Mouse (Mus musculus) C2C12 (cell line): ENCODE data around the gene Ppp2r2c. TPM values are rescaled to one million over a fixed set of nuclear protein-coding genes. Genes with fewer than 3 reads are reported as not detected.
"Not testable (repeated sequence)": the region's sequence is repeated elsewhere in the genome, so short reads cannot be mapped to it uniquely, and the experiment has no call there.

Source experiments
- H3K27me3 ChIP-seq: one replicate; pipeline ENCODE4 v1.6.1; 2011; ENCODE audit not compliant: control insufficient read depth, insufficient read depth, insufficient read length
- H3K36me3 ChIP-seq: one replicate; pipeline ENCODE4 v1.6.1; 2011; ENCODE audit not compliant: control insufficient read depth, insufficient read depth
- H3K4me3 ChIP-seq: one replicate; pipeline ENCODE4 v1.5.1; 2011; ENCODE audit warnings: mild to moderate bottlenecking, control low read depth; ENCODE audit not compliant: poor library complexity, insufficient read depth, severe bottlenecking
- H3K79me2 ChIP-seq: one replicate; pipeline ENCODE4 v1.6.1; 2011; ENCODE audit not compliant: control insufficient read depth, insufficient read depth
- H3K79me3 ChIP-seq: one replicate; pipeline ENCODE4 v1.6.1; 2011; ENCODE audit warnings: low read depth, control low read depth
- H3ac ChIP-seq: one replicate; pipeline ENCODE3; 2011; ENCODE audit warnings: low read depth; ENCODE audit not compliant: control insufficient read depth, insufficient read length
- CEBPB ChIP-seq: IDR thresholded peaks from one replicate; pipeline ENCODE4 v1.6.1; 2011; ENCODE audit warnings: low read depth, mild to moderate bottlenecking, control low read depth, moderate library complexity
- CTCF ChIP-seq: IDR thresholded peaks from one replicate; pipeline ENCODE4 v1.5.1; 2011; ENCODE audit not compliant: control insufficient read depth, insufficient read depth, insufficient read length
- FOSL1 ChIP-seq: IDR thresholded peaks from one replicate; pipeline ENCODE4 v1.8.0; 2011; ENCODE audit warnings: mild to moderate bottlenecking, low read length; ENCODE audit not compliant: poor library complexity, insufficient read depth, severe bottlenecking
- MAX ChIP-seq: IDR thresholded peaks from one replicate; pipeline ENCODE4 v1.6.1; 2011; ENCODE audit warnings: mild to moderate bottlenecking, control low read depth
- MYOD1 ChIP-seq: IDR thresholded peaks from one replicate; pipeline ENCODE4 v1.6.1; 2011; ENCODE audit warnings: low read depth; ENCODE audit not compliant: control insufficient read depth, insufficient read length
- MYOG ChIP-seq: IDR thresholded peaks from one replicate; pipeline ENCODE4 v1.6.1; 2011; ENCODE audit not compliant: control insufficient read depth, insufficient read length; ENCODE audit errors: extremely low read depth
- USF1 ChIP-seq: IDR thresholded peaks from one replicate; pipeline ENCODE4 v1.6.1; 2011; ENCODE audit warnings: low read depth, mild to moderate bottlenecking, control low read depth, moderate library complexity
- polyA plus RNA-seq: library from polyadenylated mRNA; unstranded; fragments of >200 nt; fragmentation: generic; extraction: Trizol; gene quantifications from one replicate; pipeline ENCODE4 v1.2.1, GENCODE M21; 2012; ENCODE audit warnings: missing spikeins

The Ppp2r2c gene
- polyA plus RNA-seq, 1 experiment, result not detected

DNA sequence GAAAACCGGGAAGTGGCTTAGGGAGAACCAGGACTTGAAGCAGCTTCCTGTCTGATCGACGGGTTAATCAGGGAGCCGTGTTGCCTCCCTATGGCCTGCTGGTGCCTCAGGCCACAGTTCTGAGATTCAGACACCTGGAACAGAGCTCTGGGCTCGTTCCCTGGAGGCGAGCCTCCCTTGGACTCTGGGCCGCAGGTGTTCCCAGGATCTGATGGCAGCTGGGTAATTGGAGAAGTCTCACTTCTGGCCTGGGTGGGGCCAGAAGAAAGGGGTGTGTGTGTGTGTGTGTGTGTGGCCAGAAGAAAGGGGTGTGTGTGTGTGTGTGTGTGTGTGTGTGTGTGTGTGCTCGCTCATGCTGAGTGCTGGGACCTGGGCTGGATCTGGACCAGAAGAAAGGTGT lies 65.1 kb downstream of the Ppp2r2c start:
- Histone ChIP-seq H3K36me3 (no peaks in the 10 kb centered on the region), H3K79me2 (no peaks in the 10 kb centered on the region), H3K4me3 (no peak overlapping the region), H3K79me3 (no peaks in the 10 kb centered on the region), H3K27me3 (peaks cover 39% of the 10 kb centered on the region), H3ac (no peak overlapping the region)
- TF ChIP-seq CTCF (no peak), FOSL1 (no peak), USF1 (no peak), MYOD1 (no peak), MYOG (no peak), MAX (no peak), CEBPB (no peak)

DNA sequence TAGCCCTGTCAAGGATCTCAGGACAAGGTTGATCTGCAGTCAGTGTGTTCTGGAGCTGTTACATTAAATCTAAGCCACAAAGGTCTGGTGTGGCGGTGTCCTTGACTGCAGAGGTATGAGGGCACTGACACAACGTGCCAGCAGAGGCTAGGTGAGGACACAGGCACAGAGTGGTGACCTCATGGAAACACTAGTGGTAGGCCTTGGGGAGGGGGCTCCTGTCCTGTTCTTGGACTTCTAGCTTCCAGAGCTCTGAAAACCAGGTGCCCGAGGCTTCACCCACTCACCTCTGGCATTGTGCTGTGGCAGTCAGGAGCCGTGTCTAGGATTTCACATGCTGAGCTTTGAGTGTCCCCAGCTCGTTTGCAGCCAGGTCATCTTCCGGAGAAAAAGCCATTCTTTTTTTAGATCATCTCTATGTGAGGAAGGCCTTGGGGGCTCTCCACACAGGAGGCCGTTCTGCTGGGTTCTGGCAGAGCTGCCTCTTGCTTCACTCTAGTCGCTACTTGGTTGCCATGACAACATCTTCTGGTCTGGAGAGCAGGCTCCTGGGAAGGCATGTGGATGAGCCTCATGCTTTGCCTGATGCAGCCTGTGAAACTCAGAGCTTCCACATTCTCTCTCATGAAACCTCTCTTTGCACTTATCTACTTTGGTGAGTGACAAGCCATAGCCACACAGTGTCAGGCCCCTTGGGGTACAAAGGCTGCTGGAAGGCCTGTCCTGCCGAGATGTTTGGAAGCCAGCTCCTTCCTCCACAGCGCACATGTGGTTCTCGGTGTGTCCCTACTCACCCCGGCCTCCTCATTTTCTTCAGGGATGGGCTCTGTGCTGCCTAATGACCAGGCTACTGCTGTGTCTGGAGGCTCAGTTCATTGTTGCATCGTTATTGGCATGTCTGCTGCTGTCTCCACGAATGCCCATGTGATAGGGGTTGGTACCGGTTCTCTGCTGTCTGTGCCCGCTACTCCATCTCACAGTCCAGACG lies 67.5 kb downstream of the Ppp2r2c start:
- Histone ChIP-seq H3K27me3 (peaks cover 52% of the 10 kb centered on the region), H3ac (no peak overlapping the region), H3K79me3 (no peaks in the 10 kb centered on the region), H3K4me3 (no peak overlapping the region), H3K36me3 (no peaks in the 10 kb centered on the region), H3K79me2 (no peaks in the 10 kb centered on the region)
- TF ChIP-seq CTCF (no peak), MAX (no peak), CEBPB (no peak), MYOG (no peak), USF1 (no peak), MYOD1 (no peak), FOSL1 (no peak)

DNA sequence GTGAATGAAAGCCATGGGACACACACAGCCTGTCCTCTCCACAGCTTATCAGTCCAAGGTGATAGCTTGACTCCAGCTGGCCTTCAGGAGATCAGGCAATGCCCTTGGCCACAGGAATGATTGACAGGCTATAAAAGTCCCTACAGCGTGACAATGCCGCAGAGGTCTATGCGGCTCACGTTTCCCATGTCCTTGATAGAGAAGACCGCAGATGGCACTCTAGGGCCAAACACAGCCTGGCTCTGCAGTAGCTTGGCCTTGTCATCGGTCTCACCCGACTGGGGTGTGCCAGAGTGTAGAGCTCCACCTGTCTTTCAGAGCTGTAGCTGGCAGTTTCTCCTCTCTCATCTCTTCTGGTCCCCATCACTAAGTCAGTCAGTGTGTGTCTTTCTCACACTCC lies 68.2 kb downstream of the Ppp2r2c start:
- no peaks in the 10 kb centered on the region for H3K79me3 ChIP-seq
- H3ac ChIP-seq, result no peak overlapping the region

DNA sequence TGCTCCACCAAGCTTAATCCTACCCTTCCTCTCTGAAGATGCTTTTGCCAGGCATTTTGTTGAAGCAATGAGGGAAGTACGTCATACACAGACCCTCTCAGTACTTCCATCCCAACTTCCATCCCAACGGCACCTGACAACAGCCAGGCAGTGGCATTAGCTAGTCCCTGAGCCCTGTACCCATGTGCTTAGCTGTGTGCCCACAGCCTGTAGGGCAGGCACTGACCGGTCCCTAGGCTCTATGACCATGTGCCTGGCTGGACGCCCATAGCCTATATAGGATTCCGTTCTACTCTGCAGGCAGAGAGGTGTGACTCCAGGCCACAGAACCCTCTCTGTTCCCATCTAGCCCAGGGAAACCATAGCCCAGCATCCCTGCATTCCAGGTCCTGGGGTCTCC lies 69.7 kb downstream of the Ppp2r2c start:
- peaks cover 56% of the 10 kb centered on the region for H3K27me3 ChIP-seq
- H3K4me3 ChIP-seq, result no peak overlapping the region
- no peaks in the 10 kb centered on the region for H3K79me2 ChIP-seq
- H3K36me3 ChIP-seq, result no peaks in the 10 kb centered on the region
- TF ChIP-seq MYOD1, result no peak
- TF ChIP-seq CTCF, result no peak
- TF ChIP-seq MAX, result no peak
- no peak for TF ChIP-seq FOSL1
- no peak for TF ChIP-seq USF1
- TF ChIP-seq CEBPB, result no peak
- H3K79me3 ChIP-seq, result no peaks in the 10 kb centered on the region
- no peak overlapping the region for H3ac ChIP-seq

More for the DNA sequence above, 68.2 kb downstream of the Ppp2r2c start:
- Histone ChIP-seq H3K36me3 (no peaks in the 10 kb centered on the region), H3K27me3 (peaks cover 52% of the 10 kb centered on the region), H3K79me2 (no peaks in the 10 kb centered on the region), H3K4me3 (no peak overlapping the region)
- TF ChIP-seq MYOD1, result no peak
- TF ChIP-seq CTCF, result no peak
- no peak for TF ChIP-seq MYOG
- no peak for TF ChIP-seq FOSL1

DNA sequence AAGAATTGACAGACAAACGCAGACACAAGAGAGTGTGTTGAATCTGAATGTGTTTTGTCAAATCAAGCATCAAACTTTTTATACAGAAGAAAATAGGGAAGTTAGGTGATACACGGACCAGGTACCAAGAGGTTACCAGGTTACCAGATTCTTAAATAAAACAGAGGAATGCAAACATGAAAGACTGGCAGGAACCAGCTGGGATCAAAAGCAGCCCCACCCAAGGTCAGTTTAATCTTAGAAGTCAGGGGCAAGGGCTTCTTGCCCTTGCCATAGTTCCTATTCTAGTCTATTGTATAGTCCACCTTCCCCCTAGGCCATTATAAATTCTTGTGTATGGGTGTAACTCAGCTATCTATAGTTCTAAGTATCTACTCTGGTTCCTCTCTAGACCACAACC lies 70.7 kb downstream of the Ppp2r2c start:
- H3K79me2 ChIP-seq, H3K79me3 ChIP-seq, H3ac ChIP-seq, H3K36me3 ChIP-seq, H3K4me3 ChIP-seq: not testable (repeated sequence)
- H3K27me3 ChIP-seq, result peaks cover 53% of the 10 kb centered on the region

DNA sequence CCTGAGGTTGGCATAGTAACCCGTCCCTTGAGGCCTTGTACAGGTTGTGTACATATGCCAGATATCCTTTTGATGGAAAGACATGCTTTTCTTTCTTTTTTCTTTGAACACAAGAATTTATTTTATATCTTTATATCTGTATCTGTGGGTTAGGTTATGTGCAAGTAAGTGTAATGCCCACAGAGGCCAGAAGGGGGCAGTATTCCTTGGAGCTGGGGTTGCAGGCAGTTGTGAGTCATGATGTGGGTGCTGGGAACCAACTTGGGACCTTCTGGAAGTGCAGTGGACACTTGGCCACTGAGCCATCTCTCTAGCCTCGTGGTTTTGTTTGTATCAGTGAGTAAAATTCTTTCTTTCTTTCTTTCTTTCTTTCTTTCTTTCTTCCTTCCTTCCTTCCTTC lies 74.1 kb downstream of the Ppp2r2c start:
- Histone ChIP-seq H3K4me3 (no peak overlapping the region), H3K79me3 (no peaks in the 10 kb centered on the region), H3ac (no peak overlapping the region), H3K79me2 (no peaks in the 10 kb centered on the region), H3K27me3 (peaks cover 24% of the 10 kb centered on the region), H3K36me3 (no peaks in the 10 kb centered on the region)
- TF ChIP-seq MYOD1, result no peak
